Mouse (Mus musculus): Measurements from ENCODE around the gene Ccdc91.

Gene Ccdc91

DNA sequence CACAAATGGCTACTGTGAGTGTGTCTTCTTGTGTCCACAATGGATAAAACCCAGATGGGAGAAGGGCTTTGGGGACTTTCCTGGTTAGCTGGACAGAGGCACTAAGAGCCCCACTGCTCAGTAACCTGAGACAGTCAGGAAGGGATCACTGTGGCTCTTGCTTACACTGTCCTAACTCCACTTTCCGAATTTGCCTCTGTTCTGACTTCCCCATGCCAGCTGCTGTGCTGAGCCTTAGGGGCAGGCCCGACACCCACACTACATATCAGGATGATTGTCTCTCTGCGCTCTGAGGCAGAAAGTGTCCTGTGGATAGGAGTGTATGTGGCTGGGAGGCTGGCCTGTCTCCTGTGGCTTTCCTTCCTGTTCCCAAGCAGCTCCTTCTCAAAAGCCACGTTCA, 97.5 kb downstream of the Ccdc91 start:
- DNase-seq (ENCODE audit: low read depth) = no peak

- peak; percentile 14 for DNase-seq (ENCODE audit: low read depth)
Measured at GRCm38 (mm10) chr6:147574454-147575182, 99.0 kb downstream of the Ccdc91 start.

DNA sequence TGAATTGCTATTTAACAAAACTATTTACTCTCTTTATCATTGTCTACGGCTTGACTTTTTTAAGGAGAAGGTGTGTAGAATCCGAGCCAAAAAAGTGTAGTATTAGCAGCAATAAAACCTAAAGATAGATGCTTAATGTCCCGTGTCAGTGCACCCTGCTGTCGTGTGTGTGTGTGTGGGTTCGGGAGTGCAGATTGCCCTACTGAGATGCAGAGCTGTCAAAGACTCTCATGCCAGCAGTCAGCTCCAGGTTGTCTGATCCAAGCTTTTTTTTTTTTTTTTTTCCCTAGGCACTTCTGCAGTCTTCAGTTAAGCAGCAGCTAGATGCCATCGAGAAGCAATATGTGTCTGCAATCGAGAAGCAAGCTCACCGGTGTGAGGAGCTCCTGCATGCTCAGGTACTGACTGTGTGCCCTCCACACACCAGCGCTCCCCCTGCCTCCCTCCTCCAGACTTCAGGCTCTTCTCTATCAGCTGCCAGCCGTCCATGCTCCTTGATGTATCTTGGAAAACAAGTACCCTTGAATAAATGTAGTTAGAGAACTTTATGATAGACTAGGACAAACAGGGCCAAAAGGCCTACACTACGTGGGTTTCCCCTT, 99.7 kb downstream of the Ccdc91 start:
- DNase-seq (ENCODE audit: low read depth) = no peak

DNA sequence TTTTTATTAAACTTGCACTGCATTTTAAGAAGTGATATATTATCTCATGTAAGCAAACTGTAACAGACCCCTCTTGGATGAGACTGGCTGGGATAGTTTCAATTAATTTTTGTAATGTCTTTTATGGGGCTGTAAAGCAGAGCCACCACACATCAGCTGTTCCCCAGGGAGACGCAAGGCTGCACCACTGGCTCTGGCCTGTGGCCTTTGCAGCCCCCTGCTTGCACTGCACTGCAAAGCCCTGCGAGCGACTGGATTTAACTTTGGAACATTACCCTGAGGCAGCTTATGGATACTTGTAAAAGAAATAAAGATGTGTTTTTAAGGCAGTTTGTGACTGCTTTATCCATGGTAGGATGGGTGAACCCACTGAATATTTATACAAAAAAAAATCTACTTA, 112.0 kb downstream of the Ccdc91 start:
- no peak for DNase-seq (ENCODE audit: low read depth)

DNA sequence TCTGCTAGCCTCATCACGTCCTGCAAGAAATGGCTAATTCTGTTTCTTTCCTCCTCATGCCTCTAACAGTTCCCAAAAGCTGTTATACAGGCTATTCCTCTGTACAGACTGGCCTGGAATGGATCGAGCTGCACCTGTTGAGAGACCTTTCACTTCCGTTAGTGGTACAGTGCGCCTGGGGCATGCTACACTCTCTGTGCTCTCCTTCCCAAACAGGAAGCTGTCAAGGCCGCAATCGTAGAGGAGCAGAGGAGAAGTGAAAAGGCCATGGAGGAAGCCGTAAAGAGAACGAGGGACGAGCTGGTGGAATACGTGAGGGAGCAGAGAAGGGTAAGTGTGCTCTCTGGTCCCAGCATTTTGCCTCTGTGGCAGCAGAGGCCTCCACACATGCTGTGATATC, 131.0 kb downstream of the Ccdc91 start:
- no peak for DNase-seq (ENCODE audit: low read depth)

DNA sequence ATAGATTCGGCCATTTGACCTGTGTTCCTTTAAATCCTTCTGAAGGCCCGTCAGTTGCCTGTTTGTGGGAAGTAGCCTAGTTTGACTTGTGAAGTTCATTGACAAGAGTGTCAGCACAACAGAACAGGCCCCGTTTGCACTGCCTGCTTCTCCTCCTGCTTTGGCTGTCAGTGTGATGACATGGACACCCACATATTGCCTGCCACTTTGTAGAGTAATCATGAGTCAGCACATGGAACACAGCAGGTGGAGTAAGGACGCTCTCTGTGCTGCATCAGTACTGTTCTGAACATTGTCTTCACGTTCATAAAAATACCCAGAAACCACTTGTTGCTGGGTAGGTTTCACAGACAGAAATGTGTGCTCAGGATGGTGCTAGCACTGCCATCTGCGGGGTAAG, 132.0 kb downstream of the Ccdc91 start:
- no peak for DNase-seq (ENCODE audit: low read depth)

DNA sequence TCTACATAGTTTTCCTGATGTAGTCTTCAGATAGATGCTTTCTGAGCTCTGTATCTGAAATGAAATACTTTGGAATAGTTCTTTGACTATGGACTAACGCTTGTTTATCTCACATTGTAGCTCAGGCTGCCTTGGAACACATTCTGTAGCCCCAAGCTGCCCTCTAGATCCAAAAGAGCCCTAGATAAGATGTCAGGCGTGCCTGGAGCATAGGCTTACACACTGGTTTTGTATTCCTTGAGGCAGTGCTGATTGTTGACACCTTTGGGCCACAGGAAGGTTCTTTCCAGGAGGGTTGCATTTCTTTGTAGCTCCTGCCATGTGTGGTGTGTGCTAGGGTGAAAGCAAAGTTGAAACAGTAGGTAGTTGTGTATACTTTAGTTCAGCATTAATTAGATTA, 139.7 kb downstream of the Ccdc91 start:
- no peak for DNase-seq (ENCODE audit: low read depth)

- DNase-seq (ENCODE audit: low read depth) = no peak
Measured at GRCm38 (mm10) chr6:147623142-147623541, 147.5 kb downstream of the Ccdc91 start.

DNA sequence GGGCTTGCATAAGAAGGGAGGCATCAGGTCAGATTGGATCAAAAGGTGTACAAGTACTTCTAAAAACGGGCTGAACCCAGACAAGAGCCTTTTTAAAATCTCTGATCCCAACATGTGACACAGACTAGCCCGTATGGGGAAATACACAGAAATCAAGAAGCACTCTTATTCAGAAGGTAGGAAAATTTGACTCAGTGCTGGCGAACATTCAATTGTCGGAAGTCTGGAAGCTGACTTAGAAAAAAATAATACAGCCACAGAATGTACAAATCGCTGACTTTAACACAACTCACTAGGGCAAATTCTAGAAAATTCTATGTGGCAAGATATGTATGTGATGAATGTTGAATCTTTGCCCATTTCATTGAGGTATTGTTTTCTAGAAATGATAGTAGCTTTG, 160.8 kb downstream of the Ccdc91 start:
- DNase-seq (ENCODE audit: low read depth) = peak; percentile 65

DNA sequence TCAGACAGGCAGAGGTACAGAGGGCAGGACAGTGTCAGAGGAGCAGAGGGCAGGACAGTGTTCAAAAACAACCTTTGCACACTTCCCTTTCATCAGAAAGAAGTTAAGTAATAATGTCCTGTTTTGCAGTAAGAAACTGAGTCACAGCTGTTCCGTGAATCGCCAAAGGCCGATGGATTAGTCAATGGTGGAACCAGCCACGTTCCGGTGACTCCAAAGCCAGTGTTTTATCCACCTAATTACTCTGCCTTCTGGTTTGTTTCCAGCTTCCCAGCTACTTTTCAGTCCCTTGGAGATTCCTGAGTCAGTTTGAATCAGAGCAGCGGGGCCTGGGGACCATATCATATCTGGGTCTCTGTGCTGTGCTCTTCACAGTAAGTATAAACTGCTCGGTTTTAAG, 168.2 kb downstream of the Ccdc91 start:
- no peak for DNase-seq (ENCODE audit: low read depth)

GRCm38 (mm10) chr6:147644391-147644790, 168.8 kb downstream of the Ccdc91 start:
- no peak for DNase-seq (ENCODE audit: low read depth)

DNA sequence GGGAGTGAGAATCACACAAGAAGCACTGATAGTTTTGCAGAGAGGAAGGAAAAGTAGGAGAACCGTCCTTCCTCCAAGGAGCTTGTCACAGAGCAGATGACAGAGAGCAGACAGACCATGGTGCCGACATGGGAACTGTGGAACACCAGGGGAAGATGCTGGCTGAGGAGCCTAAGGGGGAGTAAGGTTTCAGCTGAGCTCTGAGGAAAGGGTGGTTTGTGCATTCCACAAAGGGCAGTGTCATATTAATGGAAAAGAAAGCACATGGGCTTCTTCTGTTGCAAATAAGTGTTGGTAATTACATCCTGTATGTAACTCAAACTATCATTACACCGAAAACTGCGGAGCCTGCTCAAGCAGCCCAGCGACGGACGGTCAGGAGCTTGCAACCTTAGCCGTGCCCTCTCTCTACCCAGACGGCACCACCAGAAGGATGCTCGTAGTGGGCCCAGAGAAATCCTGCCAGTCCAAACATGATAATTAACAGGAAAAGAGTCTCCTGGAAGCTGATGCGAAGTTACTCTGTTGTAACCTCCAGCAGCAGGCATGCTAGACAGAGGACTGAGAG, 170.9 kb downstream of the Ccdc91 start:
- DNase-seq (ENCODE audit: low read depth) = no peak

- no peak for DNase-seq (ENCODE audit: low read depth)
Measured at GRCm38 (mm10) chr6:147658025-147658424, 182.4 kb downstream of the Ccdc91 start.

DNA sequence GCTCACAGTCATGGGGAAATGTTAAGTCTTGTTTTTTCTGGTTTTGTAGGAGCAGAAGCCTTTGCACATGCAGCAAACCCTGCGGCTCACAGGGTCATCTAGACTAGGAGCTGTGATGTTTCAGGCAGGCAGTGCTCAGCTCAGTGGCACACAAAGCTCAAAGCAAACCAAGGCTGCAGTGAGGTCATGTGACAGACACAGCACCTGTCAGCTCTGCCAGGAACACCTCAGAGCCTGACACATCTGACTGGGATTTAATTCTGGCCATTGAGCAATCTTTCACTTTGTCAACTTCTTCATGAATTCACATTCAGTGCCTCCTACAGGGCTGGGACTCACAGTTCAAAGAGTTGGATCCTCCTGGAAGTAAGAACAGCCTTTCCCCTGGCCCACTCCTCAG, 185.1 kb downstream of the Ccdc91 start:
- no peak for DNase-seq (ENCODE audit: low read depth)

- no peak for DNase-seq (ENCODE audit: low read depth)
Measured at GRCm38 (mm10) chr6:147661841-147662240, 186.2 kb downstream of the Ccdc91 start.

- no peak for DNase-seq (ENCODE audit: low read depth)
Measured at GRCm38 (mm10) chr6:147662610-147663009, 187.0 kb downstream of the Ccdc91 start.

DNA sequence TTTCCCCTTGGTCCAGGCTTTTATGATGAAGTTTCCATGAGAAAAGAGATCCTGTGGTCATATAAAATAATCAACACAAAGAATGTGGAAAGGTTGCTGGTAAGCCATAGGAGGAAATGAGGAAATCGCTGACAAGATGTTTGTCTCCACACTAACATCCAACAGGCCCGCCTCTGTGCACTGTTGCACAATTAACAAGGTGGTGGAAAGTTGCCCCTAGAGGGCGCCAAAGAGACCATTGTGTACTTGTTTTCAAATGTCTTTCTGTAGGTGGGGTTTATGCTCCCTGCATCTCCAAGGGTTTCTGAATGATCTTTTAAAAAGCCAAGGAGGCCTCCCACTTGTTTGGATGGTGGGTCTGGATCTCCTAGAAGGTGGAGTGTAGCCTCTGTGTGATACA, 188.7 kb downstream of the Ccdc91 start:
- no peak for DNase-seq (ENCODE audit: low read depth)

DNA sequence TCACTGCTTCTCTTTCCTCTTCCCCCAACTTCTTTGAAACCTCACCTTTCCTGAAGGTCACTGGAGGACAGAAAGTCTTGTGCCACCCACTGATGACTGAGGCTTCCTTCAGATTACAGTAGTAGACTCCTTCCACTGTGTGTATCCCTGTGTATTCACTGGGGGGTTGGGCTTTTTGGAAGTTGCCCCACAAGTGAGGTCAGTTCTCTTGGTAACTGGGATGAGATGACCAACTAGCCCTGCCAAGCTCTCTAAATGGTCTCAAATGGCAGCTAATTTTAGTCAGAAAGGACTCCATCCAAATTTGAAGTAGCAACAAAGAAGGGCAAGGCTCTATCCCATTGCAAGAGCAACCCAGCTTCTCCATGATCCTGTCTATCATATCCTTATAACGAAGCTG, 195.7 kb downstream of the Ccdc91 start:
- DNase-seq (ENCODE audit: low read depth) = no peak

- no peak for DNase-seq (ENCODE audit: low read depth)
Measured at GRCm38 (mm10) chr6:147672481-147672880, 196.9 kb downstream of the Ccdc91 start.

GRCm38 (mm10) chr6:147675022-147675733, 199.6 kb downstream of the Ccdc91 start:
- no peak for DNase-seq (ENCODE audit: low read depth)

DNA sequence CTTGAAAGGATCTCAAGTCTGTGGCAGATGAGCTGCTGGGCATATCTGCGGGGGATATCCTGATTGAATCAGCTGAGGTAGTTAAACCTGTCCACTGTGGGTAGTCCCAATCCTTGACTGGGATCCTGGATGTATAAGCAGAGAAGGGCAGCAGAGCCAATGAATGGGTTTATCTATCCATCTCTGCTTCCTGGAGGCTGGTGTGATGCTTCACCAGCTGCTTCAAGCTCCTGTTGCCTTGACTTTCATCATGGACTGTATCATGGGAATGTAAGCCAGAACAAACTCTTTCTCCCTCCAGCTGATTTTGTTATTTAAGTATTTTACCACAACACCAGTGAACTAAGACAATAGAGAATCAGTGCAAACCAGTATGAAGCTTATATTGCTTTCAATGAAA, 200.6 kb downstream of the Ccdc91 start:
- DNase-seq (ENCODE audit: low read depth) = no peak

All from fibroblast of lung, adult 2 months (primary cell).